Mouse (Mus musculus) midbrain, embryonic 12.5 days (tissue): Measurements from ENCODE around the gene Snx29. TPM values are rescaled to one million over a fixed set of nuclear protein-coding genes. Genes with fewer than 3 reads are reported as not detected.

Source experiments
- ATAC-seq: fragments of 200-750 bp; cut with Nextera tagmentation; 2 replicates; pipeline ENCODE4 v1.8.0; 2017; ENCODE audit warnings: low read depth, moderate TSS enrichment, moderate library complexity; ENCODE audit not compliant: low FRiP score
- H3K27ac ChIP-seq: fragments of 300-500 bp; sonication (generic); replicated peaks from 2 replicates; pipeline ENCODE4 v1.5.1; 2016; ENCODE audit warnings: mild to moderate bottlenecking
- H3K27me3 ChIP-seq: fragments of 300-500 bp; sonication (generic); 2 replicates; pipeline ENCODE4 v1.6.1; 2016; ENCODE audit warnings: mild to moderate bottlenecking
- H3K36me3 ChIP-seq: fragments of 300-500 bp; sonication (generic); 2 replicates; pipeline ENCODE4 v1.6.1; 2016
- H3K4me1 ChIP-seq: fragments of 300-500 bp; sonication (generic); 2 replicates; pipeline ENCODE4 v1.6.1; 2016
- H3K4me2 ChIP-seq: fragments of 300-500 bp; sonication (generic); replicated peaks from 2 replicates; pipeline ENCODE4 v1.6.1; 2016; ENCODE audit warnings: mild to moderate bottlenecking, moderate library complexity
- H3K4me3 ChIP-seq: fragments of 300-500 bp; sonication (generic); 2 replicates; pipeline ENCODE4 v1.5.1; 2016; ENCODE audit warnings: mild to moderate bottlenecking
- H3K9ac ChIP-seq: fragments of 300-500 bp; sonication (generic); replicated peaks from 2 replicates; pipeline ENCODE4 v1.6.1; 2016; ENCODE audit warnings: mild to moderate bottlenecking, moderate library complexity
- H3K9me3 ChIP-seq: fragments of 300-500 bp; sonication (generic); 2 replicates; pipeline ENCODE4 v1.6.1; 2016; ENCODE audit warnings: mild to moderate bottlenecking
- WGBS: fragments of 180-500 bp; shearing (Covaris S2); methylation state at CpG from one replicate; pipeline ENCODE4 v1.1.7; 2016; 5-methylcytosine and 5-hydroxymethylcytosine counted together
- polyA plus RNA-seq: library from polyadenylated mRNA; unstranded; fragments of >200 nt; fragmentation: Nextera tagmentation; extraction: Ambion mirVana; gene quantifications from 2 replicates; pipeline ENCODE4 v1.2.1, GENCODE M21; 2016

Gene Snx29
- polyA plus RNA-seq, 1 experiment from 2014 or later = 19.6 TPM

- Histone ChIP-seq H3K4me3 (no peak overlapping the region), H3K27me3 (no peaks in the 10 kb centered on the region), H3K4me2 (no peak overlapping the region), H3K4me1 (peaks cover 6% of the 10 kb centered on the region), H3K36me3 (no peaks in the 10 kb centered on the region), H3K9me3 (no peaks in the 10 kb centered on the region), H3K9ac (no peak overlapping the region), H3K27ac (no peak overlapping the region)
- WGBS = 71% methylated on average over 6 of the region's 6 CpGs
- ATAC-seq = no peak
Observed at GRCm38 (mm10) chr16:11643603-11644002, 320.9 kb downstream of the Snx29 start.

- no peak for ATAC-seq
Observed at GRCm38 (mm10) chr16:11644399-11644798, 321.7 kb downstream of the Snx29 start.

GRCm38 (mm10) chr16:11645668-11646067, 323.0 kb downstream of the Snx29 start:
- Histone ChIP-seq H3K9ac (no peak overlapping the region), H3K27me3 (no peaks in the 10 kb centered on the region), H3K36me3 (no peaks in the 10 kb centered on the region), H3K27ac (no peak overlapping the region), H3K4me2 (no peak overlapping the region), H3K4me1 (peaks cover 6% of the 10 kb centered on the region), H3K4me3 (no peak overlapping the region), H3K9me3 (no peaks in the 10 kb centered on the region)
- ATAC-seq = no peak
- 47% methylated on average over 4 of the region's 4 CpGs for whole genome bisulfite sequencing

More at GRCm38 (mm10) chr16:11644399-11644798, 321.7 kb downstream of the Snx29 start:
- Histone ChIP-seq H3K36me3 (no peaks in the 10 kb centered on the region), H3K4me1 (peaks cover 6% of the 10 kb centered on the region), H3K4me3 (no peak overlapping the region), H3K9ac (no peak overlapping the region), H3K27me3 (no peaks in the 10 kb centered on the region), H3K4me2 (no peak overlapping the region), H3K27ac (no peak overlapping the region), H3K9me3 (no peaks in the 10 kb centered on the region)
- 76% methylated on average over 2 of the region's 2 CpGs for WGBS

- Histone ChIP-seq H3K9ac (no peak overlapping the region), H3K36me3 (no peaks in the 10 kb centered on the region), H3K27me3 (no peaks in the 10 kb centered on the region), H3K4me3 (no peak overlapping the region), H3K4me1 (peaks cover 6% of the 10 kb centered on the region), H3K4me2 (no peak overlapping the region), H3K9me3 (no peaks in the 10 kb centered on the region), H3K27ac (no peak overlapping the region)
- 74% methylated on average over 4 of the region's 4 CpGs for WGBS
- ATAC-seq = no peak
Observed at GRCm38 (mm10) chr16:11646745-11647289, 324.1 kb downstream of the Snx29 start.

- H3K4me1 ChIP-seq = peaks cover 6% of the 10 kb centered on the region; the same call in 1 of the 2 replicates
- H3K27ac ChIP-seq = no peak overlapping the region
- H3K4me2 ChIP-seq = no peak overlapping the region
- H3K27me3 ChIP-seq = no peaks in the 10 kb centered on the region
- H3K9ac ChIP-seq = no peak overlapping the region
- H3K9me3 ChIP-seq = no peaks in the 10 kb centered on the region
- no peak overlapping the region for H3K4me3 ChIP-seq
- H3K36me3 ChIP-seq = no peaks in the 10 kb centered on the region
- no peak for ATAC-seq
- WGBS = 52% methylated on average over 1 of the region's 1 CpGs
Observed at GRCm38 (mm10) chr16:11648169-11648688, 325.5 kb downstream of the Snx29 start.

GRCm38 (mm10) chr16:11652686-11653366, 330.1 kb downstream of the Snx29 start:
- no peak overlapping the region for H3K9ac ChIP-seq
- ATAC-seq = no peak
- WGBS = 73% methylated on average over 2 of the region's 2 CpGs

GRCm38 (mm10) chr16:11655893-11656292, 333.2 kb downstream of the Snx29 start:
- 84% methylated on average over 3 of the region's 3 CpGs for WGBS
- Histone ChIP-seq H3K9me3 (no peaks in the 10 kb centered on the region), H3K36me3 (no peaks in the 10 kb centered on the region), H3K4me1 (no peaks in the 10 kb centered on the region), H3K9ac (no peak overlapping the region), H3K4me3 (no peak overlapping the region), H3K27me3 (no peaks in the 10 kb centered on the region), H3K27ac (no peak overlapping the region), H3K4me2 (no peak overlapping the region)
- no peak for ATAC-seq

More at GRCm38 (mm10) chr16:11652686-11653366, 330.1 kb downstream of the Snx29 start:
- Histone ChIP-seq H3K27ac (no peak overlapping the region), H3K4me1 (no peaks in the 10 kb centered on the region), H3K36me3 (no peaks in the 10 kb centered on the region), H3K4me3 (no peak overlapping the region), H3K9me3 (no peaks in the 10 kb centered on the region), H3K27me3 (no peaks in the 10 kb centered on the region), H3K4me2 (no peak overlapping the region)

GRCm38 (mm10) chr16:11657111-11657510, 334.4 kb downstream of the Snx29 start:
- Histone ChIP-seq H3K27me3 (no peaks in the 10 kb centered on the region), H3K9ac (no peak overlapping the region), H3K4me2 (no peak overlapping the region), H3K27ac (no peak overlapping the region), H3K9me3 (no peaks in the 10 kb centered on the region), H3K36me3 (no peaks in the 10 kb centered on the region), H3K4me1 (no peaks in the 10 kb centered on the region), H3K4me3 (no peak overlapping the region)
- no peak for ATAC-seq
- 57% methylated on average over 1 of the region's 1 CpGs for WGBS

- H3K4me1 ChIP-seq = no peaks in the 10 kb centered on the region
- ATAC-seq = no peak
- WGBS = 87% methylated on average over 6 of the region's 6 CpGs
- H3K36me3 ChIP-seq = no peaks in the 10 kb centered on the region
- no peak overlapping the region for H3K4me3 ChIP-seq
- no peak overlapping the region for H3K4me2 ChIP-seq
- H3K27me3 ChIP-seq = no peaks in the 10 kb centered on the region
- no peak overlapping the region for H3K27ac ChIP-seq
- no peaks in the 10 kb centered on the region for H3K9me3 ChIP-seq
- no peak overlapping the region for H3K9ac ChIP-seq
Observed at GRCm38 (mm10) chr16:11659111-11659720, 336.5 kb downstream of the Snx29 start.

GRCm38 (mm10) chr16:11664896-11665705, 342.4 kb downstream of the Snx29 start:
- no peak overlapping the region for H3K4me2 ChIP-seq
- no peaks in the 10 kb centered on the region for H3K36me3 ChIP-seq
- H3K9ac ChIP-seq = no peak overlapping the region
- H3K9me3 ChIP-seq = no peaks in the 10 kb centered on the region
- ATAC-seq = no peak
- WGBS = 89% methylated on average over 13 of the region's 13 CpGs
- no peaks in the 10 kb centered on the region for H3K27me3 ChIP-seq
- peaks cover 5% of the 10 kb centered on the region; the same call in 1 of the 2 replicates for H3K4me1 ChIP-seq
- no peak overlapping the region for H3K4me3 ChIP-seq
- no peak overlapping the region for H3K27ac ChIP-seq

- no peak overlapping the region for H3K9ac ChIP-seq
- WGBS = 87% methylated on average over 6 of the region's 6 CpGs
- no peaks in the 10 kb centered on the region for H3K27me3 ChIP-seq
- H3K4me1 ChIP-seq = peaks cover 5% of the 10 kb centered on the region; the same call in 1 of the 2 replicates
- no peak for ATAC-seq
- H3K4me2 ChIP-seq = no peak overlapping the region
- H3K36me3 ChIP-seq = no peaks in the 10 kb centered on the region
- no peaks in the 10 kb centered on the region for H3K9me3 ChIP-seq
- H3K27ac ChIP-seq = no peak overlapping the region
- H3K4me3 ChIP-seq = no peak overlapping the region
Observed at GRCm38 (mm10) chr16:11665869-11666268, 343.2 kb downstream of the Snx29 start.
